Mouse (Mus musculus) CH12F3 (cell line): ENCODE results near the gene Cdk5rap2.

Experiments used
- in situ Hi-C: fragments of 300-500 bp; cut with MboI; formaldehyde crosslinking; loops from 2 replicates; pipeline ENCODE4 v1.14.3; 2020; ENCODE audit warnings: low sequenced_read_pairs

Gene Cdk5rap2

GRCm38 (mm10) chr4:70409994-70410721 is at the start of gene Cdk5rap2:
Gene Cdk5rap2, minus strand, starts transcription at chr4:70410443.
- in situ Hi-C loops, result no loop called here

- in situ Hi-C loops, result loop anchor here (25.0 kb wide), 1 partner anchor 135 kb away; no protein-coding TSS in a partner anchor
These were observed 41.9 kb upstream of the Cdk5rap2 start for GRCm38 (mm10) chr4:70452161-70452560.

DNA sequence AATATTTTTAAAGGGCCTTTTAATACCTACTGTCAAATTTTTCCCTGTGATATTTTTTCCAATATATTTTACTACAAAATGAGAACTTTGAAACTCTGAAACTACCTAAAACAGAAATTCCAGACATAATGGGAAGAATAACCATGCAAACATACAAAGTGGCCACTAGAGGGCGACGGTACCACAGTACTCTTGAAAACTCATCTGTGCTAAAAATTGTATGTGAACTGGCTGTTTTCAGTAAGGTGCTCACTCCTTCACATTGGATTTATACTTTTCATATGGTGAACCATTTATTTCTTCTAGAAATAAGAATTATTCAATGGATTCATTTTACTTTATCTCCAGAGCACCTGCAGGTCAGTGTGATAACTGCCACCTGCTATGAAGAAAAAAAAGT is 41.5 kb upstream of the Cdk5rap2 start:
- in situ Hi-C loops, result loop anchor here (25.0 kb wide), 1 partner anchor 136 kb away; no protein-coding TSS in a partner anchor

DNA sequence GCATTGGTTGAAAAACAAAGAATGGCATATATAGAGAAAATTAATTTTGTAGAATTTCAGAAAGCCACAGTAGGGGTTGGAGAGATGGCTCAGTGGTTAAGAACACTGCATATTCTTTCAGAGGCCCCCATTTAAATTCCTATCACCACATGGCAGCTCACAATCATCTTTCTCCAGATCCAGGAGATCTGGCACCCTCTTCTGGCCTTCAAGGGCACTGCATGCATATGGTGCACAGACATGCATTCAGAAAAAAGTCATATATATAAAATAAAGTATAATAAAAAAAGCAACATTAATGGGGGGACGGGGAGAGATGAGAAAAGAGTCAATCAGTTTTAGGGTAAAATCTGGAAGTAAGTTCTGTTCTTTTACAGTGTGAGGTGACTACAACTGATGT is 39.4 kb upstream of the Cdk5rap2 start:
- in situ Hi-C loops, result loop anchor here (25.0 kb wide), 1 partner anchor 138 kb away; no protein-coding TSS in a partner anchor

DNA sequence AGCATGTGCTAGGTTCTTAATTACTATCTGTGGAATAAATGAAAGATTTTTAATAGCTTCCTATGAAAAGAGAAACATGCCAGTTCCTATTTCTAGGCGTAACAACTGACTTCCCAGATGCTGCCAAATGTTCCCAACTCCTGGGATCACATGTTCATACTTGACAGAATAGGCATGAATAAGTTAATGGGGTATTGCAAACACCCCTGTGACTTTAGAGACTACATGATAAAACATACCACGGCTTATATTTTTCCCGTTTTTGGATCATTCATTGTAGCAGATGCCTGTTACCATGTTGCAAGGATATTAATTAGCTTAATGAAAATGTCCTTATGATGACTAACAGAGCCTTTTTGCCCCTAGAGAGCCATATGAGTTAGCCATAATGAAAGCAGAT is 36.5 kb upstream of the Cdk5rap2 start:
- in situ Hi-C loops, result no loop called here

GRCm38 (mm10) chr4:70420202-70420601 is 10.0 kb upstream of the Cdk5rap2 start:
- in situ Hi-C loops, result no loop called here

GRCm38 (mm10) chr4:70412126-70412525 is 1.9 kb upstream of the Cdk5rap2 start:
- in situ Hi-C loops, result no loop called here

- in situ Hi-C loops, result no loop called here
These were observed 787 bp downstream of the Cdk5rap2 start for GRCm38 (mm10) chr4:70409456-70409855.

DNA sequence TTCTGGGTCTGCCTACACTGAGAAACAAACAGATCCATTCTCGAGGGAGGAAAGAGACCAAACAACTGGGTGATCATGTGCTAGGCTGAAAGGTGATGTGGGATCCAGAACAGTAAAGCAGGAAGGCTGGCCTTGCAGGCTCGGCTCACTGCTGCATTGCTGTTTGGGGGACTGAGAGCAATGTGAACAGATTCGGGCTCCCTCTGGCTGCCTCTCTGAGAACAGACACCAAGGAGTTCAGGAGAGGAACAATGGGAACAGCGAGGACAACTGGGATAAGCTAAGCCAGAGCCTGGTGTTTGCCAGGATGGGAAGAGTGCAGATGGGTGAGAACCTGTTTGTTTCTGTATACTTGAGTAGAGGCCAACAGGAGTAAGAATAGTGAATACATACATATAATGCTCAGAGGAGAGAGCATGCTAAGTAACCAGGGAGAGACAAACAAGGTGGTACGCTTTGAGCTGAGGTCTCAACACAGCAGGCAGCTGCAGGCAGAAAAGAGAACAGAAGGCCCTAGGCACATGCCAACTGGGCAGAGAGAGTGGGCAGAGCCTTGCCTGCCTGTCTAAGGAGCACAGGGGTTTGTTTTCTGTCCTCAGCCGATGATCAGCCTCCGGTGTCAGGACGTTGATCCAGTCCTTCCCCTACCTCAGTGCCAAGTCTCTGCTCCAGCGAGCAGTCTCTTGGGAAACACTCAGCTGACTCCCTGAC is 8.0 kb downstream of the Cdk5rap2 start:
- in situ Hi-C loops, result no loop called here

- in situ Hi-C loops, result no loop called here
These were observed 10.8 kb downstream of the Cdk5rap2 start for GRCm38 (mm10) chr4:70399476-70399875.

- in situ Hi-C loops, result no loop called here
These were observed 11.2 kb downstream of the Cdk5rap2 start for GRCm38 (mm10) chr4:70399074-70399473.

DNA sequence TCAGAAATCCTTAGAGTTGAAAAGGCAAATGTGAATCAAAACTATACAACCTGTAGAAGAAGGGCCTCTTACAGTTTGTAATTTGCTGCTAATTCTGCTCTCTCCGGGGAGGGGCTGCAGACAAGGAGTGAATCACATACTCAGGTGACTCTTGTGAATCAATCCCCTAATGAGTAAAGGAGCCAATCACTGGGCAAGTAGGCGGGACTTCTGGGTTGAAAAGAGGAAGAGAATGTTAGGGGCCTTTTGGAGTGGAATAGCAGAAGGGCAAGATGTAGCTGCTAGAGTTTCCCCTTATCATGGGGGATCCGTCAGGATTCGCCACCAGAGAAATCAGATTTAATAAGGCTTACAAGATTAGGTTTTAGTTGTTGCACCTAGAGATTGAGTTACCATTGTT is 12.2 kb downstream of the Cdk5rap2 start:
- in situ Hi-C loops, result no loop called here

GRCm38 (mm10) chr4:70396701-70397100 is 13.5 kb downstream of the Cdk5rap2 start:
- in situ Hi-C loops, result no loop called here

DNA sequence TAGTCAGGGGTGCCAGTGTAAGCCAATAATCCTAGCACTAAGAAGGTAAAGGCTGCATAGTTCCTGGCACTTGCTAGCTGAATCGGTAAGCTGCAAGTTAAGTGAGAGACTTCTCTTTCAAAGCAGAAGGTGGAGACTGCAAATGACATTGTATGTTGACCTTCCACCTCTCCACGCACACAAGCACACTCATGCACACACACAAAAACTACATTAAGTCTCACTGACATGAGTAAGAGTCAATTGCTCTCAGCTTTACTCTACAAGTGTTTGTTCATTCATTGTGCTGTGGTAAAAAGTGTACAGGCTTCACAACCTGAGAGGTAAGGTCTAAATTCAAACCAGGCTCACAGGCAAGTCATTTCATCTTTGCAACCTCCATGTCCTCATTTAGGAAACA is 15.5 kb downstream of the Cdk5rap2 start:
- in situ Hi-C loops, result no loop called here

DNA sequence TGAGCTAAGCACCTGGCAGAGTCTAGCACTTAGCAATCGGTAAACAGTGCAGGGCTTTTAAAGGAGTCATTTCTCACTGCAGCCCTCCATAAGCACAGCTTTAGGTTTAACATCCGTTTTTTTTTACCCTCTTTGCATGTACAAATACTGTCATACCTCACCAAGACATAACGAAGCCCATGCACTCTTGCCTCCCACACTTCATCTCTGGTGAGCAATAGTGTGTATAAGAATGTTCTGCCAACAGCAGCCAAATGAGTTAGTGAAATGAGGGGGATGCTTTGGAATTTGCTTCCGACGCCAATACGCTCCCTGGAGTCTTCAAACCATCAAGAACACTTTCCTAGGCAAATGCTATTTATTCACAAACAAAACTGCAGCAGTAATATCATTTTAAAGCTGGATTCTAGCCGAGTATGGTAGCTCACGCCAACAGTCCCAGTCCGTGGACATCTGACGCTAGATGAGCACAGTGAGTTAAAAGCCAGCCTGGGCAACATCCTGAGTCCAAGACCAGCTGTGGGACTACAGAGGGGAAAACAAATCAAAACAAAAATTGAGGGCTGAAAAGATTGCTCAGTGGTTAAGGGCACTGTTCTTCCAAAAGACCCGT is 18.4 kb downstream of the Cdk5rap2 start:
- in situ Hi-C loops, result no loop called here

DNA sequence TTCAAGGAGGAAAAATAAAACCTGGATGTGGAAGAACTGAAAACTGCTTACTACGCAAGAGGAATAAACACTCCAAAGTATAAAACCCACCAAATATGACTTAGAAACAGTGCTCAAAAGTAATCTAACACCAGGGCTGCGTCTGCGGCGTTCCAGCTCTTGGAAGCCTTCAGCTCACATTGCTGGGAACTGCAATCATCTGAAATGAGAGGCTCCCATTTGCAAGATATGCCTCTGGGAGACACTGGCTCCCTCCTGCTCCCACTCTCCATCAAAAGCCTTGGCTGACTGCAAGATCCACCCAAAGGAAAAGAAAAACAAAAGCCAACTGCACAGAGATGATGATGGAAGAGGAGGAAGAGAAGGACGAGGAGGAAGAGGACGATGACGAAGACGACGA is 19.2 kb downstream of the Cdk5rap2 start:
- in situ Hi-C loops, result no loop called here

GRCm38 (mm10) chr4:70386206-70386605 is 24.0 kb downstream of the Cdk5rap2 start:
- in situ Hi-C loops, result no loop called here

GRCm38 (mm10) chr4:70377359-70377758 is 32.9 kb downstream of the Cdk5rap2 start:
- in situ Hi-C loops, result no loop called here

- in situ Hi-C loops, result no loop called here
These were observed 45.0 kb downstream of the Cdk5rap2 start for GRCm38 (mm10) chr4:70365061-70365858.

DNA sequence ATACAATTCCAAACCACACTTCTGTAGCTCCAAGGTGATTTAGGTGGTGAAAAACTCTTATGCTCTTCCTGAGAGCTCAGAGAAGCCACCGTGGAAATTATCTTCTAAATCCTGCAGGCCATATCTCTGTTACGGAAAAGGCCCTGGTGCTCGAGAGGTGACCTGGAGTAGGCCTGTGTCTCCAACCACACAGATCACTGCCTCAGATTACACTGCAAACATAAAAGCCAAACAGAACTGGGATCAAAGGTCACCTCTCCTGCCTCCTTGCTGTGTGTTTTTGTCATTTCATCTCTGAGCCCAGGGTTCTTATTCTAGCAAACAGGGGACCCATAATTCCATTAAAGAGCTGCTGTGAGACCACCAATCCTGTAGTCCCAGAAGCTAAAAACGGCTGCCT is 48.9 kb downstream of the Cdk5rap2 start:
- in situ Hi-C loops, result no loop called here
